Mouse (Mus musculus): Measurements from ENCODE around the gene Slc17a3. TPM values are rescaled to one million over a fixed set of nuclear protein-coding genes. Genes with fewer than 3 reads are reported as not detected.

Slc17a3 gene
- polyA plus RNA-seq, 1 experiment from 2014 or later = not detected

GRCm38 (mm10) chr13:23866086-23866710, 27.0 kb downstream of the Slc17a3 start:
- no peak overlapping the region for H3K27ac ChIP-seq (ENCODE audit: low read depth, low read length)

GRCm38 (mm10) chr13:23867000-23867399, 27.8 kb downstream of the Slc17a3 start:
- 90% methylated on average over 6 of the region's 6 CpGs for WGBS
- no peak for ATAC-seq (replicated peaks; ENCODE audit: low FRiP score)

More at GRCm38 (mm10) chr13:23866086-23866710, 27.0 kb downstream of the Slc17a3 start:
- 85% methylated on average over 9 of the region's 9 CpGs for WGBS
- Histone ChIP-seq H3K9ac (ENCODE audit: low read length) (no peak overlapping the region), H3K4me1 (replicated peaks; ENCODE audit: control insufficient read depth, insufficient read depth, low read length) (no peaks in the 10 kb centered on the region), H3K36me3 (ENCODE audit: control insufficient read depth, insufficient read depth, low read length) (no peaks in the 10 kb centered on the region), H3K4me3 (ENCODE audit: low read depth, low read length) (no peak overlapping the region), H3K9me3 (ENCODE audit: control insufficient read depth, low read length) (no peaks in the 10 kb centered on the region), H3K4me2 (ENCODE audit: low read depth, low read length, severe bottlenecking) (no peak overlapping the region), H3K27me3 (ENCODE audit: control insufficient read depth, insufficient read depth, low read length) (no peaks in the 10 kb centered on the region)
- no peak for DNase-seq (ENCODE audit: low spot score)
- no peak for ATAC-seq (replicated peaks; ENCODE audit: low FRiP score)

GRCm38 (mm10) chr13:23867405-23867804, 28.2 kb downstream of the Slc17a3 start, which contains the start of gene Slc17a1:
Gene Slc17a1, plus strand, starts transcription at chr13:23867750.
- DNase-seq (ENCODE audit: low spot score) (no peak), ATAC-seq (replicated peaks; ENCODE audit: low FRiP score) (no peak)
- Histone ChIP-seq H3K27me3 (ENCODE audit: control insufficient read depth, insufficient read depth, low read length) (no peaks in the 10 kb centered on the region), H3K36me3 (ENCODE audit: control insufficient read depth, insufficient read depth, low read length) (no peaks in the 10 kb centered on the region), H3K4me3 (ENCODE audit: low read depth, low read length) (no peak within 1 kb of the TSS), H3K4me2 (ENCODE audit: low read depth, low read length, severe bottlenecking) (no peak within 1 kb of the TSS), H3K9me3 (ENCODE audit: control insufficient read depth, low read length) (no peaks in the 10 kb centered on the region), H3K4me1 (replicated peaks; ENCODE audit: control insufficient read depth, insufficient read depth, low read length) (no peaks in the 10 kb centered on the region), H3K9ac (ENCODE audit: low read length) (no peak within 1 kb of the TSS), H3K27ac (ENCODE audit: low read depth, low read length) (no peak within 1 kb of the TSS)
- 89% methylated on average over 7 of the region's 7 CpGs for WGBS

More at GRCm38 (mm10) chr13:23867000-23867399, 27.8 kb downstream of the Slc17a3 start:
- Histone ChIP-seq H3K9me3 (ENCODE audit: control insufficient read depth, low read length) (no peaks in the 10 kb centered on the region), H3K27me3 (ENCODE audit: control insufficient read depth, insufficient read depth, low read length) (no peaks in the 10 kb centered on the region), H3K36me3 (ENCODE audit: control insufficient read depth, insufficient read depth, low read length) (no peaks in the 10 kb centered on the region), H3K4me1 (replicated peaks; ENCODE audit: control insufficient read depth, insufficient read depth, low read length) (no peaks in the 10 kb centered on the region), H3K27ac (ENCODE audit: low read depth, low read length) (no peak overlapping the region), H3K9ac (ENCODE audit: low read length) (no peak overlapping the region), H3K4me3 (ENCODE audit: low read depth, low read length) (no peak overlapping the region), H3K4me2 (ENCODE audit: low read depth, low read length, severe bottlenecking) (no peak overlapping the region)
- DNase-seq (ENCODE audit: low spot score) = no peak

GRCm38 (mm10) chr13:23868790-23869533, 29.7 kb downstream of the Slc17a3 start:
- Histone ChIP-seq H3K9ac (ENCODE audit: low read length) (no peak overlapping the region), H3K27ac (ENCODE audit: low read depth, low read length) (no peak overlapping the region), H3K27me3 (ENCODE audit: control insufficient read depth, insufficient read depth, low read length) (no peaks in the 10 kb centered on the region), H3K36me3 (ENCODE audit: control insufficient read depth, insufficient read depth, low read length) (no peaks in the 10 kb centered on the region), H3K4me3 (ENCODE audit: low read depth, low read length) (no peak overlapping the region), H3K4me1 (replicated peaks; ENCODE audit: control insufficient read depth, insufficient read depth, low read length) (no peaks in the 10 kb centered on the region), H3K4me2 (ENCODE audit: low read depth, low read length, severe bottlenecking) (no peak overlapping the region), H3K9me3 (ENCODE audit: control insufficient read depth, low read length) (no peaks in the 10 kb centered on the region)
- no peak for DNase-seq (ENCODE audit: low spot score)
- WGBS = 91% methylated on average over 8 of the region's 8 CpGs
- no peak for ATAC-seq (replicated peaks; ENCODE audit: low FRiP score)

GRCm38 (mm10) chr13:23869996-23870395, 30.8 kb downstream of the Slc17a3 start:
- ATAC-seq (replicated peaks; ENCODE audit: low FRiP score) = no peak

GRCm38 (mm10) chr13:23873141-23873540, 33.9 kb downstream of the Slc17a3 start:
- H3K36me3 ChIP-seq (ENCODE audit: control insufficient read depth, insufficient read depth, low read length) = no peaks in the 10 kb centered on the region
- DNase-seq (ENCODE audit: low spot score) (no peak), ATAC-seq (replicated peaks; ENCODE audit: low FRiP score) (no peak)
- H3K9ac ChIP-seq (ENCODE audit: low read length) = no peak overlapping the region
- no peak overlapping the region for H3K4me2 ChIP-seq (ENCODE audit: low read depth, low read length, severe bottlenecking)
- 85% methylated on average over 5 of the region's 5 CpGs for WGBS
- H3K9me3 ChIP-seq (ENCODE audit: control insufficient read depth, low read length) = no peaks in the 10 kb centered on the region
- H3K4me1 ChIP-seq (replicated peaks; ENCODE audit: control insufficient read depth, insufficient read depth, low read length) = no peaks in the 10 kb centered on the region
- no peaks in the 10 kb centered on the region for H3K27me3 ChIP-seq (ENCODE audit: control insufficient read depth, insufficient read depth, low read length)
- H3K4me3 ChIP-seq (ENCODE audit: low read depth, low read length) = no peak overlapping the region
- H3K27ac ChIP-seq (ENCODE audit: low read depth, low read length) = no peak overlapping the region

More at GRCm38 (mm10) chr13:23869996-23870395, 30.8 kb downstream of the Slc17a3 start:
- no peak for DNase-seq (ENCODE audit: low spot score)
- H3K4me2 ChIP-seq (ENCODE audit: low read depth, low read length, severe bottlenecking) = no peak overlapping the region
- no peaks in the 10 kb centered on the region for H3K36me3 ChIP-seq (ENCODE audit: control insufficient read depth, insufficient read depth, low read length)
- no peaks in the 10 kb centered on the region for H3K27me3 ChIP-seq (ENCODE audit: control insufficient read depth, insufficient read depth, low read length)
- H3K4me1 ChIP-seq (replicated peaks; ENCODE audit: control insufficient read depth, insufficient read depth, low read length) = no peaks in the 10 kb centered on the region
- no peak overlapping the region for H3K27ac ChIP-seq (ENCODE audit: low read depth, low read length)
- H3K4me3 ChIP-seq (ENCODE audit: low read depth, low read length) = no peak overlapping the region
- H3K9ac ChIP-seq (ENCODE audit: low read length) = no peak overlapping the region
- no peaks in the 10 kb centered on the region for H3K9me3 ChIP-seq (ENCODE audit: control insufficient read depth, low read length)
- WGBS = 84% methylated on average over 3 of the region's 3 CpGs

- Histone ChIP-seq H3K4me1 (replicated peaks; ENCODE audit: control insufficient read depth, insufficient read depth, low read length) (no peaks in the 10 kb centered on the region), H3K4me2 (ENCODE audit: low read depth, low read length, severe bottlenecking) (no peak overlapping the region), H3K27ac (ENCODE audit: low read depth, low read length) (no peak overlapping the region), H3K36me3 (ENCODE audit: control insufficient read depth, insufficient read depth, low read length) (no peaks in the 10 kb centered on the region), H3K4me3 (ENCODE audit: low read depth, low read length) (no peak overlapping the region), H3K27me3 (ENCODE audit: control insufficient read depth, insufficient read depth, low read length) (no peaks in the 10 kb centered on the region), H3K9me3 (ENCODE audit: control insufficient read depth, low read length) (no peaks in the 10 kb centered on the region), H3K9ac (ENCODE audit: low read length) (no peak overlapping the region)
- DNase-seq (ENCODE audit: low spot score) (no peak), ATAC-seq (replicated peaks; ENCODE audit: low FRiP score) (no peak)
- 86% methylated on average over 3 of the region's 3 CpGs for WGBS
Measured at GRCm38 (mm10) chr13:23879106-23879505, 39.9 kb downstream of the Slc17a3 start.

- H3K27ac ChIP-seq (ENCODE audit: low read depth, low read length) = no peak overlapping the region
- no peak for ATAC-seq (replicated peaks; ENCODE audit: low FRiP score)
- H3K4me2 ChIP-seq (ENCODE audit: low read depth, low read length, severe bottlenecking) = no peak overlapping the region
- H3K4me3 ChIP-seq (ENCODE audit: low read depth, low read length) = no peak overlapping the region
- no peaks in the 10 kb centered on the region for H3K4me1 ChIP-seq (replicated peaks; ENCODE audit: control insufficient read depth, insufficient read depth, low read length)
- no peak for DNase-seq (ENCODE audit: low spot score)
- H3K9me3 ChIP-seq (ENCODE audit: control insufficient read depth, low read length) = no peaks in the 10 kb centered on the region
- no peaks in the 10 kb centered on the region for H3K36me3 ChIP-seq (ENCODE audit: control insufficient read depth, insufficient read depth, low read length)
- 89% methylated on average over 5 of the region's 5 CpGs for WGBS
- H3K9ac ChIP-seq (ENCODE audit: low read length) = no peak overlapping the region
- no peaks in the 10 kb centered on the region for H3K27me3 ChIP-seq (ENCODE audit: control insufficient read depth, insufficient read depth, low read length)
Measured at GRCm38 (mm10) chr13:23879636-23880035, 40.4 kb downstream of the Slc17a3 start.
